Mouse (Mus musculus): Measurements from ENCODE around the gene Crb1. TPM values are rescaled to one million over a fixed set of nuclear protein-coding genes. Genes with fewer than 3 reads are reported as not detected.
A peak's percentile ranks its signal among the peaks of the same experiment; 100 is the strongest.
"Not testable (repeated sequence)": the region's sequence is repeated elsewhere in the genome, so short reads cannot be mapped to it uniquely, and the experiment has no call there.

Crb1 gene
- 1.2 and 1.9 TPM in 2 replicates for polyA plus RNA-seq (2016; fragmentation: Nextera tagmentation; extraction: Ambion mirVana)

- peak within 1 kb of the TSS; percentile 42 for H3K4me3 ChIP-seq
- no peaks in the 10 kb centered on the region for H3K36me3 ChIP-seq
- H3K4me1 ChIP-seq: peaks cover 27% of the 10 kb centered on the region
- peak; percentile 31 for DNase-seq (ENCODE audit: low spot score)
- no peaks in the 10 kb centered on the region for H3K9me3 ChIP-seq (replicated peaks)
- H3K27me3 ChIP-seq (ENCODE audit: low read depth, poor library complexity, severe bottlenecking): no peaks in the 10 kb centered on the region
- H3K27ac ChIP-seq (replicated peaks): peak within 1 kb of the TSS; percentile 70
- 11% methylated on average over 5 of the region's 5 CpGs for WGBS
Measured at GRCm38 (mm10) chr1:139376638-139377286, at the start of gene Crb1. Crb1 (minus strand) TSS chr1:139377100.

- peak overlapping the region; percentile 89 for H3K4me3 ChIP-seq
- peaks cover 48% of the 10 kb centered on the region for H3K4me1 ChIP-seq
- 66% methylated on average over 3 of the region's 3 CpGs for WGBS
- peak overlapping the region; percentile 49 for H3K27ac ChIP-seq (replicated peaks)
- H3K36me3 ChIP-seq: peaks cover 29% of the 10 kb centered on the region
- no peak for DNase-seq (ENCODE audit: low spot score)
- no peaks in the 10 kb centered on the region for H3K27me3 ChIP-seq (ENCODE audit: low read depth, poor library complexity, severe bottlenecking)
- H3K9me3 ChIP-seq (replicated peaks): no peaks in the 10 kb centered on the region
Measured at GRCm38 (mm10) chr1:139425006-139425405, 48.1 kb upstream of the Crb1 start.

DNA sequence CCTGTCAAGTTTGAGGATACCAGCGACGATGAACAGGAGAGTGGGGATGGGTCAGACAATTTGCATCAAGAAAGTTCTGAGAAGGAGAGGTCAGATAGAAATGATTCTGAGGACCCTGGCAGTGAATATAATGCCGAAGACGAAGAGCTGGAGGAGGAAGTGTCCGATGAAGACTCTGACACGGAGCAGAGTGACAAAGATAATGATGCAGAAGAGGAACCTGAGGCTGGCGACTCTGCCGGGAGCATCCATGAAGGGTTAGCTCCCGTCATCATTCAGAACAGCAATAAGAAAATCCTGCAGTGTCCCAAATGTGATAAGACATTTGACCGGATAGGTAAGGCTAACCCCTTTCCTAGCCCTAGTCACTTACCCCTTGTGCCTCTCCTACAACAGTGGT lies 47.0 kb upstream of the Crb1 start:
- WGBS: 70% methylated on average over 10 of the region's 10 CpGs
- peak overlapping the region; percentile 89 for H3K4me3 ChIP-seq
- H3K27ac ChIP-seq (replicated peaks): no peak overlapping the region
- H3K36me3 ChIP-seq: peaks cover 18% of the 10 kb centered on the region
- H3K9me3 ChIP-seq (replicated peaks): no peaks in the 10 kb centered on the region
- DNase-seq (ENCODE audit: low spot score): no peak
- peaks cover 48% of the 10 kb centered on the region for H3K4me1 ChIP-seq
- no peaks in the 10 kb centered on the region for H3K27me3 ChIP-seq (ENCODE audit: low read depth, poor library complexity, severe bottlenecking)

GRCm38 (mm10) chr1:139422941-139423340 lies 46.0 kb upstream of the Crb1 start:
- H3K4me1 ChIP-seq: peaks cover 48% of the 10 kb centered on the region
- peak overlapping the region; percentile 98 for H3K27ac ChIP-seq (replicated peaks)
- no peaks in the 10 kb centered on the region for H3K9me3 ChIP-seq (replicated peaks)
- H3K27me3 ChIP-seq (ENCODE audit: low read depth, poor library complexity, severe bottlenecking): no peaks in the 10 kb centered on the region
- 42% methylated on average over 10 of the region's 10 CpGs for WGBS
- H3K4me3 ChIP-seq: peak overlapping the region; percentile 89
- no peak for DNase-seq (ENCODE audit: low spot score)
- peaks cover 16% of the 10 kb centered on the region for H3K36me3 ChIP-seq

DNA sequence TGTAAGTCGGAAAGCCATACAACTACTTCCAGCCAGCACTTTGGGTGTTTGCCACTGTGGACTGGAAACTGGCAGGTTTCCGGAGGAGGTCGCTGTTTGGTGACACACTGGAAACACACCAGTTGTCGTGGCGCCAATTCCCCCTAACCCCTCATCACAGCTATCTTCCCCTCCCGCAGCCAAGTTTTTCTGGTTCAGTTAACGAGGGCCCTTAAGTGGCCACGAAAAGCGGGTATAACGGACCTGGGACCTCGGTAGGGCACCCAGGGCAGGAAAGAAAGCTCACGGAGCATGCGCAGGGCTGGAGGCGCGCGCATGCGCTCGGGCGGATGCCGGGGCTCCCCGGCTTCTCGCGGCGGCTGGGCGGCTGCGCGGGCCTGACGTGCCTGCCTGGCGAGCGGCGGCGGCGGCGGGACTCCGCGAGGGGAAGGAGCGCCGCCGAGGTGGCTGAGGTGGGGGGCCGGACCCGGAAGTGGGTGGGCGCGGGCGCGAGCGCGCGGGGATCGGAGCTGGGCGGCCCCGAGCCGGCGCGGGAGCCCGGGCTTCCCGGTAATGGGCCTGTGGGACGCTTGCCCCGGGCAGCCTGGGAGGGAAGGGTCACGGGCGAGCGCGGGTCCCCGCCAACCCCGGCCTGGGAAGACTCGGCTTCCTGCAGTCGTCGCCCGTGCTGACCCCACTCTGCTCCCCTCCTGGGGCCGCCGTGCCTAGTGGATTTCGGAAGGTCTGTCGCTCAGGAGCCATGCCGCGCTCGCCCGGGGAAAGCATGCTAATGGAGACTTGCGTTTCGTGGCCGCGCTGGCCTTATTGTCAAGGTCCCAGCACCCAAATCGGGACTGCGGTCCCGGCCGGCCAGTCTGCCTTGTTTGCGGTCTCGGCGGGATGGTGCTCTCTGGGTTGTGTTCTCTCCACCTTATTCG lies 45.2 kb upstream of the Crb1 start, which contains the start of gene Zbtb41:
Zbtb41 (plus strand) TSS at position 414 of the 917 bp plus-strand sequence.
- Histone ChIP-seq H3K4me1 (peaks cover 46% of the 10 kb centered on the region), H3K9me3 (replicated peaks) (no peaks in the 10 kb centered on the region), H3K4me3 (peak within 1 kb of the TSS; percentile 89), H3K27me3 (ENCODE audit: low read depth, poor library complexity, severe bottlenecking) (no peaks in the 10 kb centered on the region), H3K36me3 (peaks cover 14% of the 10 kb centered on the region), H3K27ac (replicated peaks) (peak within 1 kb of the TSS; percentile 98)
- WGBS: under 1% methylated on average over 84 of the region's 88 CpGs
- peak; percentile 91 for DNase-seq (ENCODE audit: low spot score)

DNA sequence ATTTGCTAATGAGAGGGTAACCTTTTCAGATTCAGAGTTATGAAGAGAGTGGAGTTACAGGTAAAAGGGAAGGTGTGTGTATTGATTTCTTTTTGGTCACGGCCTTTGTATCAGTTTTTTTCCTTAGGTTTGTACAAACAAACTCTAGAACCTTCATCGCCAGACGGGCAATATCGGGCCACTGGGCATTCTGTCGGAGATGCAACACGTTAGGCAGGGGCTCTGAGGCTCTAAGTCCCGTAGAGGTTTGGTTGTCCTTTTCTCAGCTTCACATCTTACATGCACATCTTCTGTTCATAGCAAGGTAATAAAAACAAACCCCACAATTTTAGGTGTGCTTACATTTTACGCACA lies 44.6 kb upstream of the Crb1 start:
- Histone ChIP-seq H3K9me3 (replicated peaks) (no peaks in the 10 kb centered on the region), H3K4me1 (peaks cover 41% of the 10 kb centered on the region), H3K27ac (replicated peaks) (peak overlapping the region; percentile 98), H3K36me3 (peaks cover 12% of the 10 kb centered on the region), H3K4me3 (peak overlapping the region; percentile 89), H3K27me3 (ENCODE audit: low read depth, poor library complexity, severe bottlenecking) (no peaks in the 10 kb centered on the region)
- 6% methylated on average over 8 of the region's 8 CpGs for WGBS
- no peak for DNase-seq (ENCODE audit: low spot score)

DNA sequence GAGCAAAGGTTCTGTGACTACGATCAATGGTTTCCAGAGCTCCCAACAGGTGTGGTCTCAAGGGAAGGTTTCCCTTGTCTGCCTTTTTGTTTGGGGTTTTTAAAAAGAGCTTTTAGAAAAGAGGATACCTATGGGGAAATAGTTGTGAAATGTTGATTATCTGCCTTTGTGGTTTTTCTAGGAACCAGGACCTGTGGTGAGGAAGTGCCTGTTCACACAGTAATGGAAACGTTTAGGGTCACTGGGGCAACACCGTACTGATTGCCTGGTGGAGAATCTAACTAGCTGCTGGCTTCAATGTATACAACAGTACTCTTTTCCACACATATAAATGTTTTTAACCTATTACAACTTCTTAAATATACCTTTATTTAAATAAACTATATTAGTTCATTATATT lies 36.6 kb upstream of the Crb1 start:
- WGBS: 84% methylated on average over 3 of the region's 3 CpGs
- Histone ChIP-seq H3K9me3 (replicated peaks) (no peaks in the 10 kb centered on the region), H3K27ac (replicated peaks) (no peak overlapping the region), H3K27me3 (ENCODE audit: low read depth, poor library complexity, severe bottlenecking) (no peaks in the 10 kb centered on the region), H3K36me3 (no peaks in the 10 kb centered on the region), H3K4me3 (no peak overlapping the region), H3K4me1 (no peaks in the 10 kb centered on the region)
- DNase-seq (ENCODE audit: low spot score): no peak

DNA sequence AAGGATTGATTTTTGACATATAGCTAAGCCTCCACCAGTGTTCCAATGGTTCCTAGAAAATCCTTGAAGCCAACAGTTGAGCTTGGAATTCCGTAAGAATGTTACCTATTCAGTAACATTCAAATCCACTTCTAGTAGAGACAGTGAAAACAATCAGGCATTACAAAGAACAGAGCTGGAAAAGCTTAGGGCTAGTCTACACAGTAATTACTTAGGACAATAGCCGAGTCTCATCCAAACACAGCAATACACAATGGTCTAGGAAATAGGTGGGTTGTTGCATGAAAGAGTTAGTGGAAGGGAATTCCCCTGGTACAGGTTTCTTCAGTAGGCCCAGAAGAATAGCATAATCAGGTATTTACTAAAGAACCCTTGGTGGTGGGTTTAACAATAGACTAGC lies 35.5 kb upstream of the Crb1 start:
- H3K4me3 ChIP-seq; H3K27ac ChIP-seq (replicated peaks); H3K36me3 ChIP-seq; DNase-seq (ENCODE audit: low spot score); H3K9me3 ChIP-seq (replicated peaks); H3K27me3 ChIP-seq (ENCODE audit: low read depth, poor library complexity, severe bottlenecking); H3K4me1 ChIP-seq: not testable (repeated sequence)
- WGBS: 84% methylated on average over 2 of the region's 2 CpGs

DNA sequence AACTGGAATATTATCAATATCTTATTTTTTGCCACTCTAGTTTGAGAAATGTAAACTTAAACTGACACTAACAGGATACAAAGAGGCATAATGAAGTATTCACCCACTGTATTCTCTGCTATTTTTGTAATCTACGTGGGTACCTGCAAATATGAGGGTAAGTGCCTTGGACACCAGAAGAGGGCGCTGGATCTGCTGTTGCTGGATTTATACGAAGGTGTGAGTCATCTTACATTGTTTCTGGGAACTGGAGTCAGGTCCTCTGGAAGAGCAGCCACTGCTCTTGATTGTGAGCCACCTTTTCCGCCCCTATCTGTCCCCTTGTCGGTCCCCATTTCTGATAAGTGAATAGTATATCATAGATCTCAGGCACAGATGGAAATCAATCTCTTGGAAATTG lies 30.8 kb upstream of the Crb1 start:
- H3K36me3 ChIP-seq: no peaks in the 10 kb centered on the region
- no peak for DNase-seq (ENCODE audit: low spot score)
- no peak overlapping the region for H3K27ac ChIP-seq (replicated peaks)
- no peak overlapping the region for H3K4me3 ChIP-seq
- 59% methylated on average over 5 of the region's 5 CpGs for WGBS
- no peaks in the 10 kb centered on the region for H3K9me3 ChIP-seq (replicated peaks)
- H3K4me1 ChIP-seq: no peaks in the 10 kb centered on the region
- H3K27me3 ChIP-seq (ENCODE audit: low read depth, poor library complexity, severe bottlenecking): no peaks in the 10 kb centered on the region

GRCm38 (mm10) chr1:139405766-139406165 lies 28.9 kb upstream of the Crb1 start:
- DNase-seq (ENCODE audit: low spot score): no peak
- Histone ChIP-seq H3K4me1 (no peaks in the 10 kb centered on the region), H3K27ac (replicated peaks) (no peak overlapping the region)

GRCm38 (mm10) chr1:139396589-139396988 lies 19.7 kb upstream of the Crb1 start:
- Histone ChIP-seq H3K4me3 (no peak overlapping the region), H3K9me3 (replicated peaks) (no peaks in the 10 kb centered on the region), H3K27ac (replicated peaks) (no peak overlapping the region), H3K27me3 (ENCODE audit: low read depth, poor library complexity, severe bottlenecking) (no peaks in the 10 kb centered on the region), H3K36me3 (no peaks in the 10 kb centered on the region), H3K4me1 (no peaks in the 10 kb centered on the region)
- WGBS: 59% methylated on average over 1 of the region's 1 CpGs
- DNase-seq (ENCODE audit: low spot score): no peak

More at GRCm38 (mm10) chr1:139405766-139406165, 28.9 kb upstream of the Crb1 start:
- no peaks in the 10 kb centered on the region for H3K27me3 ChIP-seq (ENCODE audit: low read depth, poor library complexity, severe bottlenecking)
- H3K4me3 ChIP-seq: no peak overlapping the region
- H3K9me3 ChIP-seq (replicated peaks): no peaks in the 10 kb centered on the region
- no peaks in the 10 kb centered on the region for H3K36me3 ChIP-seq

DNA sequence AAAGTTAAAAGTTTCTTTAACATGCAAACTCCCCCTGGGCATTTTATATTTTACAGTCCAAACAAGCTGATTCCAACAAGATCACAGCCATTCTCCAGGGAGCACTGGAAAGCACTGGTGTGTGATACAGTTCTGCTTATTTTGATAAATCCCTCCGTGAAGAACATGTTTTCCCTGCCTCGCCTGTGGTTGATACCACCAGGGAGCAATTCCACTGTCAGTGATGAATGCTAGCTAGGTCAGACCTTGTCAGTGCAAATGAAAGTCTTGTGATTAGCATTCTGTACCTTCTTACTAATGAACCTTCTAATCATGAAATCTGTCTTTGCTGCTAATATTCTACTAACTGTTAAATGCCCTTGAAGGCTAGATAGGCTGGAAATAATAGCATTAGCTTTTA lies 14.8 kb upstream of the Crb1 start:
- 67% methylated on average over 2 of the region's 2 CpGs for WGBS
- Histone ChIP-seq H3K4me3 (no peak overlapping the region), H3K9me3 (replicated peaks) (no peaks in the 10 kb centered on the region), H3K4me1 (no peaks in the 10 kb centered on the region), H3K27ac (replicated peaks) (no peak overlapping the region), H3K27me3 (ENCODE audit: low read depth, poor library complexity, severe bottlenecking) (no peaks in the 10 kb centered on the region), H3K36me3 (no peaks in the 10 kb centered on the region)
- no peak for DNase-seq (ENCODE audit: low spot score)

GRCm38 (mm10) chr1:139379621-139379984 lies 2.7 kb upstream of the Crb1 start:
- Histone ChIP-seq H3K27me3 (ENCODE audit: low read depth, poor library complexity, severe bottlenecking) (no peaks in the 10 kb centered on the region), H3K9me3 (replicated peaks) (no peaks in the 10 kb centered on the region), H3K4me1 (peaks cover 27% of the 10 kb centered on the region), H3K36me3 (no peaks in the 10 kb centered on the region), H3K4me3 (no peak overlapping the region), H3K27ac (replicated peaks) (no peak overlapping the region; the same call in 1 of the 2 replicates)
- no peak for DNase-seq (ENCODE audit: low spot score)
- 23% methylated on average over 4 of the region's 4 CpGs for WGBS

Measured in midbrain, embryonic 10.5 days (tissue).